Mouse (Mus musculus) MN1 (cell line): ENCODE measurements around the gene Cdc20.

ENCODE experiments used
- DNase-seq: peaks from one replicate; pipeline ENCODE4 v3.0.0-alpha.2; 2016; ENCODE audit warnings: low spot score

The Cdc20 gene

GRCm38 (mm10) chr4:118417112-118417797, 19.9 kb downstream of the Cdc20 start:
- no peak for DNase-seq

GRCm38 (mm10) chr4:118416329-118416728, 20.8 kb downstream of the Cdc20 start:
- DNase-seq = no peak

DNA sequence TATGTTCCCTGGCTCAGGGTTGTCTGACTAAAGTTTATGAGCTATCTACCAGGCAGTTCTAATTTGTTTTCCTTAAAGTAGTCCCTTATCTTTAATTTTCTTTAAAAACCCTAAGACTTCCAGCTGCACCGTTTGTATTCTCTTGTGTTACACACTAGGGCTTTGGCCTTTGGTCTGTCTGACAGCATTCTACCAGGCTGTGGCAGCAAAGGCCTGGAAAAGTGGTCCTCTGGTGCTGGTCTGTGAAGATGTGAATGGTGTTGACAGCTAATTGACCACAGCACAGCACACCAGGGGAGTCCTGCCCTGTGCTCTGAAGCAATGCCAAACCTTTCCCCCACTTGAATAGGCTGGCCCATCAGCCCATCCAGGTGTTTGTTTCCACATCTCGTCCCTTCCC, 21.4 kb downstream of the Cdc20 start:
- DNase-seq = peak; percentile 51

GRCm38 (mm10) chr4:118413553-118413952, 23.6 kb downstream of the Cdc20 start:
- DNase-seq = no peak

GRCm38 (mm10) chr4:118410871-118411270, 26.3 kb downstream of the Cdc20 start:
- DNase-seq = no peak

DNA sequence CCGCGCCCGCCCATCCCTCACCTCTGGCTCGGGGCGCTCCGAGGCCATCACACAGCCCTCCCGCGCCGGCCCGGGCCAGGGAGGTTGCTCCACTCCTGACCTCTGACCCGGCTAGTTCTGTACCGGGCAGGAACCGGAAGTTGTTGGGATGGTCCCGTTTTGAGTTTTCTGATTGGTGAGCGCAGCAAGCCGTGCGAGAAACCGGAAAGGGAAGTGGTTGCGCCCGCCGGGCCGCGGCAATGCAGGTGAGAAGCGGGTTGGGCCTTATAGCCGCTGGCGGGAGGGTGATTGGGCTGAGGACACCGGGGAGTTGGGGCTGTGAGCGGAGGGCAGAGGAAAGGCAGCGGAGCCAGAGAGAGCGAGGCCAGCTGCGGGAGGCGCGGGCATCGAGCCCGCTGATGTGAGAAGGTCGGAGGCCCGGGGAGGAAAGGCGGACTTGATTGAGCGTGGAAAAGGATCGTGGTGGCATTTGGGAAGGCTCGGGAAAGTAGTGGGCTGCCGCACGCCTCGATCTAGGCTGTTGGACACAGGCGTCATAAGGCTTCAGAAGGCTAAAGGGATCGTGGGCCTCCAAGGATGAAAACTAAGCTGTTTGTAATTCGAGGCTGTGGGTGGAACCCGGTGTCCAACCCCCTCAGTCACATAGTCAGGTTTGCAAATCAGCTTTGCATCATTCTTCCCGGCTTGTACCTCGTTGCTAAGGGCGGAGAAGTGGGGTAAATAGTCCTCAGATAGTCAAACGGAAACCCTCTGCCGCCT, 27.8 kb downstream of the Cdc20 start, which contains the start of the genes Szt2 and Med8:
Gene Szt2, minus strand, starts transcription at position 132 of the 759 bp plus-strand sequence.
Gene Med8, plus strand, starts transcription at position 196 of the 759 bp plus-strand sequence.
- DNase-seq = peak; percentile 85

GRCm38 (mm10) chr4:118402701-118403100, 34.5 kb downstream of the Cdc20 start:
- no peak for DNase-seq

- no peak for DNase-seq
Measured at GRCm38 (mm10) chr4:118401918-118402317, 35.2 kb downstream of the Cdc20 start.

GRCm38 (mm10) chr4:118401421-118401820, 35.7 kb downstream of the Cdc20 start:
- no peak for DNase-seq

GRCm38 (mm10) chr4:118398400-118398799, 38.8 kb downstream of the Cdc20 start:
- DNase-seq = no peak

DNA sequence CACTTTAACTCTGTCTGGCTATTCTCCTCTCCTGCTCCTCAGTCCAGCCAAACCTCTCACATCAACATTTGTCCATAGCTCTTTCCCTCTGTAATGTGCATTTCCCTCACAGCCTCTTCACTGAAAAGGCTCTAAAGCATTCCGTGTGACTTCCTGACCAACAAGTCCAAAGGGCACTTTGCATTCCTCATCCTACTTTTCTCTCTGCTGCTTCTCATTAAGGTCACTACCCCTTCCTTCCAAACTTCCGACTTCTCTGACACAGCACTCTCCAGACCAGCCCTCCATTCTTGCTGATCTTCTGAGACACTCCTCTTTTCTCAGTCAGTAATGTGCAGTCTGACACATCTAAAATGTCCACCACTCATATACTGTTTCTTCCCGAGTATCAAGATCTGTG, 40.7 kb downstream of the Cdc20 start:
- no peak for DNase-seq

GRCm38 (mm10) chr4:118395289-118395688, 41.9 kb downstream of the Cdc20 start:
- DNase-seq = no peak

- no peak for DNase-seq
Measured at GRCm38 (mm10) chr4:118394505-118394904, 42.6 kb downstream of the Cdc20 start.

DNA sequence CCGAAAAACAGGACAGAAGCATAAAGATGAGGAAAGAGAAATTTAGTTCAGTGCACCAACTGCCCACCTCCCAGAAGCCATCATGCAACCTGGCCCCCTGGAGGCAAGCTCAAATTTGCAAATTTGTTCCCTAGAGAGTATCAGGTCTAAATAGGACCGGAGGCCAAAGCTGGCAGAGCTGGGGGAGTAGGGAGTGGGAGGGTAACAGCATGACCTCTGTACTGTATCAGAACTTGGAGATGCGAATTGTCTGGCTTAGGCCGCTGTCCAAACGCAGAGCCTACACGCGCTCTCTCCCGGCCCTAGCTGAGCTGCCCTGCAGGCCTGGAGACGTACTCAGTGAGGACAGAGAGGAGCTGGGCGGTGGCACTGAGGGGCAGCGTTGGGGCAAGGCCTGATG, 47.0 kb downstream of the Cdc20 start:
- no peak for DNase-seq

DNA sequence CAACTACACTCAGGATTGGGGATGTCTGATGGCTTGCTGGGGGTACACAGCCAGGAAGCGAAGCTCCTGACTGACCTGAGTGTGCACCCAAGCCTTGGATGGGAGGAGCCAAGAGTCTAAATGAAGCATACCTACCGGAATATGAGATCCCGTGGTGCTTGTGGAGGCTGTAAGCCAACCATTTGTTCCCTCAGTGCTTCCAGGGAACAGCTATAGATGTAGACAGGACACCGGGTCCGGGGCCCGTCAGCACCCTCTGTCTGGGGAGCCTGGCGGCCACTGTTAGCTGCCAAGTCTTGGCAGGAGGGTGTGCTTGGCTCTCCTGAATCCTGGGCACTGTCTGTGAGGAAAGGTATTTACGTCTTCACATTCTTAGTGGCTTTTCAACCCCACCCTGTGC, 49.8 kb downstream of the Cdc20 start:
- DNase-seq = no peak

- DNase-seq = no peak
Measured at GRCm38 (mm10) chr4:118383271-118383670, 53.9 kb downstream of the Cdc20 start.
